Mouse (Mus musculus) heart, embryonic 11.5 days (tissue): ENCODE measurements around the gene Zfr2. TPM values are rescaled to one million over a fixed set of nuclear protein-coding genes. Genes with fewer than 3 reads are reported as not detected.

Experiments
- ATAC-seq: fragments of 200-750 bp; cut with Nextera tagmentation; replicated peaks from 2 replicates; pipeline ENCODE4 v1.8.0; 2017; ENCODE audit warnings: moderate library complexity; ENCODE audit not compliant: insufficient number of reproducible peaks, low FRiP score, low TSS enrichment
- H3K27ac ChIP-seq: fragments of 300-500 bp; sonication (generic); 2 replicates; pipeline ENCODE4 v1.5.1; 2014; ENCODE audit warnings: mild to moderate bottlenecking, low read depth, low read length
- H3K27me3 ChIP-seq: fragments of 300-500 bp; sonication (generic); 2 replicates; pipeline ENCODE4 v1.6.1; 2014; ENCODE audit warnings: mild to moderate bottlenecking, low read length, mixed read lengths; ENCODE audit not compliant: control insufficient read depth, insufficient read depth
- H3K36me3 ChIP-seq: fragments of 300-500 bp; sonication (generic); 2 replicates; pipeline ENCODE4 v1.6.1; 2014; ENCODE audit warnings: mild to moderate bottlenecking, low read length, moderate library complexity, mixed read lengths; ENCODE audit not compliant: control insufficient read depth, insufficient read depth
- H3K4me1 ChIP-seq: fragments of 300-500 bp; sonication (generic); 2 replicates; pipeline ENCODE4 v1.6.1; 2014; ENCODE audit warnings: low read length; ENCODE audit not compliant: control insufficient read depth, insufficient read depth
- H3K4me2 ChIP-seq: fragments of 300-500 bp; sonication (generic); 2 replicates; pipeline ENCODE4 v1.6.1; 2014; ENCODE audit warnings: mild to moderate bottlenecking, moderate library complexity
- H3K4me3 ChIP-seq: fragments of 300-500 bp; sonication (generic); 2 replicates; pipeline ENCODE4 v1.5.1; 2014; ENCODE audit warnings: low read depth, low read length
- H3K9ac ChIP-seq: fragments of 300-500 bp; sonication (generic); 2 replicates; pipeline ENCODE4 v1.6.1; 2014; ENCODE audit warnings: mild to moderate bottlenecking, low read depth, low read length, moderate library complexity
- H3K9me3 ChIP-seq: fragments of 300-500 bp; sonication (generic); replicated peaks from 2 replicates; pipeline ENCODE4 v1.6.1; 2016; ENCODE audit warnings: low read length; ENCODE audit not compliant: control insufficient read depth
- WGBS: fragments of 180-500 bp; shearing (Covaris S2); extraction: QIAGEN DNeasy Blood & Tissue Kit; methylation state at CpG from one replicate; pipeline ENCODE4 v1.1.7; 2014; ENCODE audit not compliant: insufficient replicate concordance; 5-methylcytosine and 5-hydroxymethylcytosine counted together
- polyA plus RNA-seq: library from polyadenylated mRNA; unstranded; fragments of >200 nt; fragmentation: Nextera tagmentation; extraction: Ambion mirVana; gene quantifications from 2 replicates; pipeline ENCODE4 v1.2.1, GENCODE M21; 2014

Zfr2 gene
- polyA plus RNA-seq, 1 experiment from 2014 or later: 2.3 TPM

GRCm38 (mm10) chr10:81284719-81285118 lies 51.8 kb downstream of the Zfr2 start:
- H3K4me2 ChIP-seq: peak overlapping the region; percentile 86; the same call in 1 of the 2 replicates
- no peak overlapping the region for H3K27ac ChIP-seq
- no peaks in the 10 kb centered on the region for H3K36me3 ChIP-seq
- H3K9ac ChIP-seq: no peak overlapping the region
- ATAC-seq: no peak
- H3K9me3 ChIP-seq: no peaks in the 10 kb centered on the region
- H3K27me3 ChIP-seq: peaks cover 61% of the 10 kb centered on the region
- WGBS: 10% methylated on average over 17 of the region's 17 CpGs
- peak overlapping the region; percentile 51; the same call in 1 of the 2 replicates for H3K4me3 ChIP-seq
- H3K4me1 ChIP-seq: no peaks in the 10 kb centered on the region

GRCm38 (mm10) chr10:81285694-81286450 lies 52.9 kb downstream of the Zfr2 start:
- no peaks in the 10 kb centered on the region for H3K9me3 ChIP-seq
- 1% methylated on average over 54 of the region's 54 CpGs for WGBS
- H3K4me1 ChIP-seq: peaks cover 4% of the 10 kb centered on the region; the same call in 1 of the 2 replicates
- H3K9ac ChIP-seq: peak overlapping the region; percentile 71
- H3K4me2 ChIP-seq: peak overlapping the region; percentile 86
- H3K27me3 ChIP-seq: peaks cover 61% of the 10 kb centered on the region
- ATAC-seq: peak; percentile 58
- H3K36me3 ChIP-seq: no peaks in the 10 kb centered on the region
- no peak overlapping the region for H3K27ac ChIP-seq
- H3K4me3 ChIP-seq: peak overlapping the region; percentile 51

GRCm38 (mm10) chr10:81286586-81286985 lies 53.6 kb downstream of the Zfr2 start:
- no peak overlapping the region for H3K27ac ChIP-seq
- H3K4me2 ChIP-seq: no peak overlapping the region; the same call in 1 of the 2 replicates
- WGBS: 42% methylated on average over 6 of the region's 6 CpGs
- no peak overlapping the region for H3K4me3 ChIP-seq
- H3K9me3 ChIP-seq: no peaks in the 10 kb centered on the region
- no peaks in the 10 kb centered on the region for H3K36me3 ChIP-seq
- peaks cover 61% of the 10 kb centered on the region for H3K27me3 ChIP-seq
- ATAC-seq: no peak
- peaks cover 8% of the 10 kb centered on the region; the same call in 1 of the 2 replicates for H3K4me1 ChIP-seq
- no peak overlapping the region for H3K9ac ChIP-seq

- Histone ChIP-seq H3K36me3 (no peaks in the 10 kb centered on the region), H3K27me3 (peaks cover 62% of the 10 kb centered on the region), H3K9ac (no peak overlapping the region), H3K4me2 (no peak overlapping the region), H3K4me1 (peaks cover 8% of the 10 kb centered on the region; the same call in 1 of the 2 replicates), H3K27ac (no peak overlapping the region), H3K9me3 (no peaks in the 10 kb centered on the region), H3K4me3 (no peak overlapping the region)
- WGBS: 49% methylated on average over 8 of the region's 8 CpGs
- ATAC-seq: no peak
These were observed 54.7 kb downstream of the Zfr2 start for GRCm38 (mm10) chr10:81287513-81288157.

DNA sequence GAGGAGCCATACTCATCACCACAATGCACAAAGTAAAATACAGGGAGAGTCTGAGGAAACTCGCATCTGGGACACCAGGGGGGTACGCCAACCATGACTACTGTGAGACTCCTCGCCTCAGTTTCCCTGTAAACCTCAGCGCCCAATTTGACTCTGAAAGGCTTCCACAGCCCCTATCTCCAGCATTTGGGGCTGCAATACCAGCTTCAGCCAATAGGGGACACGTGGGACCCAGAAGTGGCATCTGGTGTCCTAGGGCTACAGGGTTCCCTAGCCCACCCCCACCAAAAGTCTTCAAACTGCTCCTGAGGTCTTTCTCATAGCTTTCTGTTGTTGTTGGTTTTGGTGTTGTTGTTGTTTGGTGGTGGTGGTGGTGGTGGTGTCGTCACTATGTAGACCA lies 55.6 kb downstream of the Zfr2 start:
- Histone ChIP-seq H3K36me3 (no peaks in the 10 kb centered on the region), H3K9me3 (no peaks in the 10 kb centered on the region), H3K4me3 (no peak overlapping the region), H3K27ac (no peak overlapping the region), H3K4me2 (no peak overlapping the region), H3K4me1 (peaks cover 10% of the 10 kb centered on the region), H3K27me3 (peaks cover 52% of the 10 kb centered on the region), H3K9ac (no peak overlapping the region)
- 20% methylated on average over 6 of the region's 6 CpGs for WGBS
- no peak for ATAC-seq

DNA sequence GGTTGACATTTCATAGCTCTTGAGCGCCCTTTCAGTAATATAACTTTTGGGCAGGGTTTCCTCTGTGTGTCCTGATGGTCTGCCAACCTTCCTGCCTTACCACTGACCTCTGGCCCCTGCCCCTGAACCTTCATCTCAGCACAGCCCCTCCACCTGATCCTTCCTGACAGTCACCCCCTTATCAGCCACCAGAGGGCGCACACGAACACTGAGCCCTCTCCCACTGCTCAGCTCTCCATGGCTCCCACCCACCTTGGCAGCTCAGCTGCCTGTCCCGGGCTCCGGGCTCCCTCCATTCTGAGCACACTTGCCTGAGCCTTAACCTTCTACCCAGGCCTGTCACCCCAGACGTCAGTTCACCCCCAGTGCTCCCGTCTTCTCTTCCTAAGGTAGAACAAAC lies 56.3 kb downstream of the Zfr2 start:
- ATAC-seq: no peak
- 3% methylated on average over 7 of the region's 7 CpGs for WGBS
- Histone ChIP-seq H3K4me1 (peaks cover 17% of the 10 kb centered on the region), H3K4me3 (no peak overlapping the region), H3K9ac (no peak overlapping the region), H3K9me3 (no peaks in the 10 kb centered on the region), H3K36me3 (no peaks in the 10 kb centered on the region), H3K27me3 (peaks cover 46% of the 10 kb centered on the region), H3K27ac (no peak overlapping the region), H3K4me2 (no peak overlapping the region)

DNA sequence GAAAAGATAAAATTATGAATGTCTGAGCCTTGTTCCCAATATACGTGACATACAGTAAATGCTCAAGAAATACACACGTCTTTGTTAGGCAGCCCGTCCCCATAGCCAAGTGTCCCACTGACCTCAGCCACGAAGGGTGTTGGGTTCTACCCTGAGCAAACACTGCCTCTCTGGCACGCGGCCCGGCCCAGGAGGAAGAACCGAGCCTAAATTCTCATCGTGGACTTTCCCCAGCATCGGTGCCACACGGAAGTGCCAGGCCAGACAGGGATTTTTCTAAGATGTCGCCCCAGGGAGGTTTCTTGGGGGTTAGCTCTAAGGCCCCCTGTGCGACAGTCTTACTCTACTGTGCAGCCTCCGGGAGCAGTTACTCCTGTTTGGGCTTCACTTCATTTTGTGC lies 56.9 kb downstream of the Zfr2 start:
- peaks cover 22% of the 10 kb centered on the region for H3K4me1 ChIP-seq
- no peak overlapping the region for H3K4me3 ChIP-seq
- H3K9ac ChIP-seq: no peak overlapping the region
- peaks cover 40% of the 10 kb centered on the region for H3K27me3 ChIP-seq
- no peak overlapping the region for H3K27ac ChIP-seq
- no peaks in the 10 kb centered on the region for H3K9me3 ChIP-seq
- no peak overlapping the region for H3K4me2 ChIP-seq
- 66% methylated on average over 14 of the region's 14 CpGs for WGBS
- no peaks in the 10 kb centered on the region for H3K36me3 ChIP-seq
- no peak for ATAC-seq

- Histone ChIP-seq H3K36me3 (no peaks in the 10 kb centered on the region), H3K27ac (no peak overlapping the region), H3K4me3 (no peak overlapping the region), H3K27me3 (peaks cover 32% of the 10 kb centered on the region), H3K4me2 (no peak overlapping the region), H3K4me1 (peaks cover 32% of the 10 kb centered on the region), H3K9ac (no peak overlapping the region), H3K9me3 (no peaks in the 10 kb centered on the region)
- WGBS: 19% methylated on average over 24 of the region's 24 CpGs
- no peak for ATAC-seq
These were observed 57.9 kb downstream of the Zfr2 start for GRCm38 (mm10) chr10:81290698-81291460.
